10 mouse cellular contexts compared by ENCODE assay signal in genomic region chr1:134774247-134774646, GRCm38 (mm10).
A peak's percentile ranks its signal among the peaks of the same experiment; 100 is the strongest.
DNase-seq lines count a peak whose midpoint lies in the region; ATAC-seq lines count a peak whose summit lies in the region.
"Had no signal": no experiment of that assay in that cellular context is flagged by ENCODE, and none has a peak within 500 bp of the region (broad histone marks: within the 10 kb centered on the region; RNA-seq: fewer than 3 reads in every experiment).

No protein-coding gene starts in this region.

- DNase-seq in adrenal gland, postnatal 14 days: peak; percentile 22
- DNase-seq in adrenal gland, postnatal 4 days (ENCODE audit: low spot score in 2 of 2): no peak
- peak; percentile 37 for DNase-seq in kidney, adult 9 months
- DNase-seq in kidney, adult 18-20 months: no peak
- peak; percentile 59 for DNase-seq in 416B (ENCODE audit: low read depth)
- peak; percentile 23 to 27 for DNase-seq in kidney, postnatal 36 days
- DNase-seq in urinary bladder, adult 2 months (ENCODE audit: low spot score): no peak
- DNase-seq: retina, postnatal 1 day had no signal

- no peak for ATAC-seq in megakaryocyte, adult 5-6 weeks (ENCODE audit: poor library complexity, severe bottlenecking)
- ATAC-seq: activated CD4-positive, CD25-positive, alpha-beta regulatory T cell, adult 4 months had no signal

Comparison
In these comparisons a context has a peak if more than half of its experiments do, and no peak if none do; other contexts are left out.
1. DNase-seq: peak in adrenal gland, postnatal 14 days (single experiment), kidney, adult 9 months (single experiment), 416B (single experiment) and kidney, postnatal 36 days (2 of 2); none in adrenal gland, postnatal 4 days (0 of 2), kidney, adult 18-20 months (single experiment) and urinary bladder, adult 2 months (single experiment).